Mouse (Mus musculus) right cerebral cortex, postnatal 14 days (tissue): ENCODE data around the gene Btf3.
A peak's percentile ranks its signal among the peaks of the same experiment; 100 is the strongest.

Source experiments
- DNase-seq: peaks from one replicate; pipeline ENCODE4 v3.0.0; 2022

Gene Btf3

GRCm38 (mm10) chr13:98274023-98274422, 42.8 kb downstream of the Btf3 start:
- no peak for DNase-seq

GRCm38 (mm10) chr13:98264111-98264510, 52.7 kb downstream of the Btf3 start:
- no peak for DNase-seq

- DNase-seq, result no peak
These were observed 53.3 kb downstream of the Btf3 start for GRCm38 (mm10) chr13:98263458-98263987.

GRCm38 (mm10) chr13:98262636-98263457, 54.0 kb downstream of the Btf3 start, which contains the start of the genes Utp15 and Ankra2:
Gene Utp15 (minus strand): TSS chr13:98263041.
Gene Ankra2 (plus strand): TSS chr13:98263074.
- peak; percentile 99 for DNase-seq
